Mouse (Mus musculus): ENCODE measurements around the gene Slc7a6.

Slc7a6 gene

DNA sequence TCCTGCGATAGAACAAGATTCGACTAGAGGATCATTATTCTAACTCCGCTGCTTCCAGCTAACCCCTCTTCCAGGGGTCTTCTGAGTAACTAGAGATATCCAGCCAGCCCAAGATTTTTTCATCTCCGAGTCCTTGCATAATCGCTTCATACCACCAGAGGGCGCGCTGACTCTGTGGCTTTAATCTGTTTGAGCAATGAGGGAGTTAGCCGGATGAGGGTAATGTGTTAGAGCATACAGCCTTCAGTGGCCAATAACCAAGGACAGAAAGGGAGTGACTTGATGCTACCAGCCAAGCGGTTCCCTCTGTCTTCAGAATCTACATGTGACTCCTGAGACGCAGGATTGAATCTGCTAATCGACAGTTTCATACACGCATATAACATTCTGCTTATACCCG, 27.9 kb upstream of the Slc7a6 start:
- DNase-seq (ENCODE audit: low spot score in 2 of 2) = peak; percentile 82 to 84

DNA sequence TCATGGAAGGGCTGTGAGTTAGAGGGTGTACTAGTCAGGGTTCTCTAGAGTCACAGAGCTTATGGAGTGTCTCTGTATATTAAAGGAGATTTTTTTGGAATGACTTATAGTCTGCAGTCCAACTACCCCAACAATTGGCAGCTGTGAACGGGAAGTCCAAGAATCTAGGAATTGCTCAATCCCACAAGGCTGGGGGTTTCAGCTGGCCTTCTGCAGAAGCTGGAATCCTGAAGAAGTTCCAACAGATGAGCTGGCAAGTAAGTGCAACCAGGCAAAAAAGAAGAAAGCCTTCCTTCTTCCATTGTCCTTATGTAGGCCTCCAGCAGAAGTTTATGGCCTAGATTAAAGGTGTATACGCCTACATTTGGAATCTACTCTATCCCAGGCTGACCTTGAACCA, 23.3 kb upstream of the Slc7a6 start:
- DNase-seq (ENCODE audit: low spot score in 2 of 2) = no peak

DNA sequence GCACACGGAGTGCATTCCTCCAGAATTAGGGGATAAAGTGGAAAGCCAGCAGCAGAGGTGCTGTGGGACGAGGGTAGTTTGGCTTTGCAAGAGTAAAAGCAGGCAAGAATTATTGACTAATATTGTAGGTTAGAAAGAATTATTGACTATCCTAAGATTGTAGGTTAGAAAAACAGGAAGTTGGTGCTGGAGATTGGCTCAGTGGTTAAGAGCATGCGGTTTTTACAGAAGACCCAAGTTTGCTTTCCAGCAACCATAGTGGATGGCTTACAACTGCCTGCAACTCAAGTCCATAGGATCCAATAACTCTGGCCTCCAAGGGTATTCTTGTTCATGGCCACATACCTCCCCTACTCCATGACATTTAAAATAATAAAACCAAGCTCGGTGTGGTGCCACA, 22.6 kb upstream of the Slc7a6 start:
- no peak for DNase-seq (ENCODE audit: low spot score in 2 of 2)

DNA sequence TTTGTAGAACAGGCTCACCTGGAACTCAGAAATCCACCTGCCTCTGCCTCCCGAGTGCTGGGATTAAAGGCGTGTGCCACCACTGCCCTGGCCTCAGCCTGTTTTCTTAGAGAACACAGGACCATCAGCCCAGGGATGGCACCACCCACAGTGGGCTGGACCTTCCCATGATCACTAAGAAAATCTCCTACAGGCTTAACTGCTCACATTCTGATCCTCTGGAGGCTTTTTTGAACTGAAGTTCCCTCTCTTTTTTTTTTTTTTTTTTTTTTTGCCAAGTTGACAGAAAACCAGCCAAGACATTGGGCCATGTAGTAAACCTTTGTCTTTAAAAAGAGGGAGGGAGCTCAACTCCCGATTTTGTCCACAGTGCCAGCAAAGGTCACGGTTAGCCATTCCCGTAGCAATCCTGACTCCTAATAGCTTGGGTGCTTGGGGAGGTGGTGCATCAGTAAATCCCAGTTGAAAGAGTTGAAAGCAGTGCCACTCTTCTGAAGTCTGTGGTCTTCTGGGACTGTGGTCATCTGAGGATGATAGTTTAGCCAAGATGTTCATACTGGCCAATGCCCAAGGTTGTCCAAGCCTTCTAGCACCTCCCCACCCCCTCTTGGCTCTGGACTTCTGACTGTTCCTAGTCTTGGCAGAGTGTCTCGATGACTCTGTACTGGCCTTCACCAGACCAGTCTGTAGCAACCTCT, 20.6 kb upstream of the Slc7a6 start:
- DNase-seq (ENCODE audit: low spot score in 2 of 2) = no peak

DNA sequence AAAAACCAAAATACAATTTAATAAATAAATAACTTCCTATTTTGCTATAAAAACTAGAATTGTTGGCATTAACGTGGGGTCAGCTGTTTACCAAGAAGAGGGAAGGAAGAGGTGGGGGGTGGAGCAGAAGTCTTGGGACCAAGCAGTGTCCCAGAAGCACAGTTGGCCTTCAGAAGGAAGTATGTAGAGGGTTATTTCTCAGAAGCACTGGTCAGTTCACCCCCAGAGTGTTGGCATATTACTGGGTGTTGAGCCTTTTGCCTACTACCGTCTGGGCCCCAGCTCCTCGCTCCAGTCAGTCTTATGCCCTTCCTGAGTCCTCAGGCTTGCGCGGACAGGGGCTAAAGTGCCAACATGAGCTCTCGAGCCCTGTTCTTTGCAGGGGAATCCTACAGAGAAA, 19.6 kb upstream of the Slc7a6 start:
- DNase-seq (ENCODE audit: low spot score in 2 of 2) = no peak

DNA sequence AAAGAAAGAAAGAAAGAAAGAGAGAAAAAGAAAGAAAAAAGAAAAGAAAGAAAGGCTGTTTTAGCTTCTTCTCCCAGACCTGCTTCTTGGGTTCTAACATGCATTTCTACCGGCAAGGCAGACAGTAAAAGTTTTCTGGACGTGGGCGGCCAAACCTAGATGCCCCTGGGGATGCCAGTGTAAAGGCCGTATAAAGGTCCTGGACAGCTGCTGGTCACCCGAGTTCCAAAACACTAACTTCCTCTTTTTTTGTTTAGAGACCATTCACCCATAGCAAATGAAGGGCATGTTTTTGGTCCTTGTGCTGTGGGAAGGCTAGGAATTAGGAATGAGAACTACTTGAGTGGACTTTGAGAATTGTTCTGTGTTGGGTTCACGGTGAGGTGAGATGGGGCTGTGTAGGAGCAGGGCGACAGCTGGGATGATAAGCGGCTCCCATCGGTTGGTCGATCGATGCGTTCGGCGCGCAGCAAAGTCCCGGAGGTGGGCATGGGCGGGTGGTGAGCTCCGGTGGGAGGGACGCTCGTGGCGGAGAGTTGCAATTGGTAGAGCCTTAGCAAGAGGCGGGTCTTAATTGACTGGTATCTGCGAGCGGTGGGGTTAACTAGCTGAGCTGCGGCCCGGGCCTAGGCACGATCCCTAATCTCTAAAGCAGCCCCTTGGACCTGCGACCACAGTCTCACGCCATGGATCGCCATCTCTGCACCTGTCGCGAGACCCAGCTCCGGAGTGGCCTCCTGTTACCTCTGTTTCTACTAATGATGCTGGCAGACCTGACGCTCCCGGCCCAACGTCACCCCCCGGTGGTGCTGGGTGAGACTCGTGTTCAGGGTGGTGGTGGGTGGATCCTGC, 18.6 kb upstream of the Slc7a6 start, which contains the start of gene Pla2g15:
Gene Pla2g15 (plus strand): TSS at position 599 of the 852 bp plus-strand sequence.
- DNase-seq (ENCODE audit: low spot score in 2 of 2) = peak; percentile 84 to 91

DNA sequence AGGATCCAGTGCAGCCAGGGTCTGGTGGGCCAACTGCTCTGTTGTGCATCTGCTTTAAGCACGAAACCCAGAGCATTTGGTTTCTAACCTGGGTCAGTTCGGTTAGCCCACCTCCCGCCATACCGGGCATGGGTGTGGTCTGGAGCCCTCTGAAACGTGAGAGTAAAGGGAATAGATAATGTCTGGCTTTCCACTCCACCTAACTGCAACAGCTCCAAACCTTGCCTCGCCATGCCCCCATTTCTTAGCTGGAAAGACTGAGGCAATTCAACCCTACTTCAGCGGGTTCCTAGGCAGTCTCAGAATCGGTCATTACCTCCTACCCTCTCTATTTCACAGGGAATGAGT, 18.0 kb upstream of the Slc7a6 start:
- no peak for DNase-seq (ENCODE audit: low spot score in 2 of 2)

DNA sequence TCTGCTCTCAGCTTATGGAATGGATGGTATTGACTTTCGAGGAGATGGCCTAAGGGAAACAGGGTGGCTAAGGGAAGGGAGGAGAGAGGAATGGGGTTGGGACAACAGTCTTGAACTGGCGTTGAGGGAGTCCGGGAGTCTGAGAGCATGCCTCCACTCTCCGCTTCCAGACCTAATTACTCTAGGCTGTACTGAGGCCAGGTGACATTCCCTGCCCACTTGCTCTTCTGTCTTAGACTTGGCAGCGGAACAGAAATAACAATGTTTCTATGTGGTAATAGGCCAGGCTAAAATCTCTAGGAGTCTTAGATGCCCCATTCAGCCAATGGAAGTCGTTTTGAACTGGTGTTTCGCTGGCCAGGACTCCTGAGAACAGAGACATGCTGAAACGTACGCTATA, 17.6 kb upstream of the Slc7a6 start:
- no peak for DNase-seq (ENCODE audit: low spot score in 2 of 2)

DNA sequence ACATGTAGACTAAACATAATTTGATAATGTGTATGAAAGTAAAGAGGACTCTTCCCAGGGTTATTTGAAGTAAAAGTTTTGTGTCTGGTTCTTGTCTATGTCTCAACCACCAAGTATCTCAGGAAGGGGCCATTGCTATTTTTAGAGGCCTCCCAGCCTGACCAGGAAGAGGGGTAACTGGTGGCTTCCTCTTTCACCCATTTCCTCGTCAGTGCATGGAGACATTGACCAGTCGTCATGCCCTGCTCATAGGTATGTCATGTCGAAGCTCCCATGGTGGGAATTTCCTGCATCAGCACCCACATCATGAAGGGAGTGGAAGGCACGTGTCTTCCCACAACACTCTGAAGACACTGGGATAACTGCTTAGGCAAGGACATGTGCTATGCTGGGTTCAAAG, 15.8 kb upstream of the Slc7a6 start:
- no peak for DNase-seq (ENCODE audit: low spot score in 2 of 2)

DNA sequence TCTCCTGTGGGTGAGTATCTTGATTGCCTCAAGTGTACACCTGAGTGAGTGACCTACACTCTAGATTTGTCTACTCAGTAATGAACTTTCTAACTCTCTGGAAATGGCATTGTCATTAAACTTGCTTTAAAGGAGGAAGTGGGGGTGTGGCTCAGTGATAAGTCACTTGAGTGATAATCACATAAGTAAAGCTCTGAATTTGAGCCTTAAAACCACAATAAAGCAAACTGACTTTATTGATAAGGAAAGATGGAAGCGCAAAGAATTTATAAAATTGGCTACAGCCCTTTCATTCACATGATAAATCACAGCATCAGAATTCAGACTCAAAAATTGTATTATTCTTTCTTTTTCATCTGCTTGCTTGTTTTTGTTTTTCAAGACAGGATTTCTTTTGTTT, 11.2 kb upstream of the Slc7a6 start:
- DNase-seq (ENCODE audit: low spot score in 2 of 2) = no peak

DNA sequence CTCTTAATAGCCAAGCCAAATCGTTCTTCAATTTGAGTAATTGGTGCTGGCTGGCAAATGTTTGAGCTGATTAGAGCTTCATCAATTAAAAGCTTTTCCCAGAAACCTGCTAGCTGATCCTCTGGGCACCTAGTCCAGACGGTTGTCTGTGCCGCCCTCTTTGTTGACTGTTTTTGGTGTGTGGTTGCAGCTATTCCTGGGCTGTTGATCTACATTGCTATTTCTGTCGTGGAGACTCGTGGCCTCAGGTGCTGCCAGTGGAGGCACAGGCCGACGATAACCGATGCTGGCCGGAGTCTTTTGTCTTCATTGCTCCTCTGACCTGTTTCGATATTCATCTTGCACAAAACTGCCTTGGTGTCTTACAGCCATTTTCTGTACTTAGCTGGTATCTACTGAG, 10.3 kb upstream of the Slc7a6 start:
- DNase-seq (ENCODE audit: low spot score in 2 of 2) = no peak

DNA sequence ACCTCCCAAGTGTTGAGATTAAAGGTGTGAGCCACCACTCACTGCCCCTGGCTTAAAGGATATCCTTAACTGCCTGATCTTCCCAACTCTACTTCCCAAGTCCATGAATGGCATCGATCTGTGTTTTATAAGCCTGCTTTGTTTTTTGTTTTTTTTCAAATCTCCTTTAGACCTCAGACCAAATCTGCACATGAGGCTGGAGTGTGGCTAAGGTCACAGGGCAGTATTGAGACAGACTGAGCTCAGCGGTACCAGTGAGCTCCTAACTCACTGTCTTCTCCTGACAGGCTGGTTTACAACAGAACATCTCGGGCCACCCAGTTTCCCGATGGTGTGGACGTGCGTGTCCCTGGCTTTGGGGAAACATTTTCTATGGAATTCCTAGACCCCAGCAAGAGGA, 8.8 kb upstream of the Slc7a6 start:
- DNase-seq (ENCODE audit: low spot score in 2 of 2) = no peak

DNA sequence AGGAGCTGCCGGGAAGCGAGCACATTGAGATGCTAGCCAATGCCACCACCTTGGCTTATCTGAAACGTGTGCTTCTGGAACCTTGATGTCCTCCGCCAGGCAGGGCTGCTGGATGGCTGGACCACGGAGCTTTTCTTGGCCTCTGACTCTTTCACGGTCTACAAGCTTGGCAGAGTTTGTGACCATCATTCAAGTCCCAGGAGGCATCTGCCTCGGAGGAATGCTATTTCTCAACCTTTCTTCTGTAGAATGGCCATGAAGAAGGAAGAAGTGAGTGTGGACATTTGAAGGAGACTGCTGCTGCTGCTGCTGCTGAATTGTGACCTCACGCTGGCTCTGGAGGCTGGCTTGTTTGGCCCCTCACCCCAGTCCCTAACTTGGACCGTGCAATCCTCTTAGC, 5.4 kb upstream of the Slc7a6 start:
- DNase-seq (ENCODE audit: low spot score in 2 of 2) = no peak

DNA sequence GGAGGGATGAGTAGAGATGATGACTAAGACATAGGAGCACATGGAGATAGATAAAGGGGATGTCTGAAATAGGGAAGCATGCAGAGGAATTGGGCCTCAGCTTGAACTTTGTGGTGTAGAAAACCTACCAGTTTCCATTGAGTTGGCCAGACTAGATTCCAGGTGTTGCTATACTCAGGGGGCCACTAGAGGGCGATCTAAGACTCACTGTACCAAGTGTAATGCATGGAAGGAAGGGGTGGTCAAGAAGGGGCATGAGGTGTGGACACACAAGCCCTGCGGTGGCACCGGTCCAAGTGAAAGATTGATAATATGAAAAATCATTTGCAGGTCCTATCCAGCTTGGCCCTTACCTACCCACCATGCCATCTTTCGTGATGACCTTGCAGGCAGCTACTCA, 3.2 kb upstream of the Slc7a6 start:
- peak; percentile 67 to 71 for DNase-seq (ENCODE audit: low spot score in 2 of 2)

DNA sequence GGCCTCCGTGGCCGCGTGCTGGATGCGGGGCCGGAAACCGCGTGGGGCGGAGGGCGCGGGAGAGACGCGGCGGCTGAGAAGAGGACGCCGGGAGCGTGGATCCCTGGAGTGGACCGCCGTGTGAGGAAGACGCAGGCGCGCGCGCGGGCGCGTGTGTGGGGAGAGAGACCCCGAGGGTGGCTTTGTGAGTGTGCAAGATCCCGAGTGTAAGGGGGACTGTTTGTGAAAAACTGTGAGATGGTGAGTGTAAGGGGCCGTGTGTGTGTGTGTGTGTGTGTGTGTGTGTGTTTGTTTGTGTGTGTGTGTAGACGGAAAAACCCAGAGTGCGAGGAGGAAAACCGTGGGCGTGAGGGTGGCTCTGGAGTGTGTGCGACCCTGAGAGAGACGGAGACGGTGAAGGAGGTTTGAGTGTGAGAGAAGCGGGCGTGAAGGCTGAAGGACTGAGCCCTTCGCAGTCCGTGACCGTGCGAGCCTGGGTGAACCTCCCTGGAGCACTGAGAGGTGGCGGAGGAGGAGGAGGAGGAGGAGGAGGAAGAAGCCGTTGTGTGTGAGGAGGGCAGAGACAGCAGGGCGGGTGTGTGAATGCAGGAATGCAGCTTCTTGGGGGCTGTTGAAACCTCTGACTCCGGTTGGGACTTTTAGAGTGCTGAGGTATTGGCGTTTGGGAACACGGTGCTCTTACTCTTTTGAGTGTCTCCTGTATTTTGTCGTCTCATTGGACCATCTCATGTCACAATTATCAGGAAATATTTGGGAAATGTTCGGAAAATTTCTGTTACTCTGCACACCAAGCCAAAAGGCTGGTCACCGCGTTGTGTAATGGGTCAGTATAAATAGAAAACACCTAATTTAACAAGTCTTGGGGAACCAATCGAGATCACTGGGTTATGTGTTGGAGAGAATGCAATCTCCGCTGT, 618 bp downstream of the Slc7a6 start:
- peak in 1 of 2 experiments; percentile 22 for DNase-seq (ENCODE audit: low spot score in 2 of 2)

DNA sequence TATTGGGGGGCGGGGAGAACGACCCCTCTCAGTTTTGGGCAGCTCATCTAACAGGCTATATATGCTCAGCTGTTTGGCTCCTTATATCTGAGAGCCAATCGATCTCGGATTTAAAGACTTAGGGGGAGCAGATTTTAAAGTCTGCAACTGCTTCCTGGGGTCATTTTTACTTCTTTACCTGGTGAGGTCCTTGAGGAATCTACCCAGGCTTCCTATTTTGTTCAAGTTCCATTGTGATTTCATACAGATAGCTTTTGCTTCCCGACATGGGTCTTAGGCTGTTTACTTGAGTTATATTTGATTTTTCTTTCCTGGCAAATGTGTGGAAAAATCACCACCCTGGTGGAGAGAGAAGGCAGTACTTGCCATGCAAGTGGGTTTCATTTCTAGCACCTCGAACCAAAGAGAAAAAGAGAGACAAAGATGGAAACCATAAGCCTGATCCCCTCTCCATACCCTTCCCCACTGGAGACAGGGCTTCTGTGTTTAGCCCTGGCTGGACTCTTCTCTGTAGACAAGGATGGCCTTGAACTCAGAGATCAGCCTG, 1.4 kb downstream of the Slc7a6 start:
- DNase-seq (ENCODE audit: low spot score in 2 of 2) = no peak

DNA sequence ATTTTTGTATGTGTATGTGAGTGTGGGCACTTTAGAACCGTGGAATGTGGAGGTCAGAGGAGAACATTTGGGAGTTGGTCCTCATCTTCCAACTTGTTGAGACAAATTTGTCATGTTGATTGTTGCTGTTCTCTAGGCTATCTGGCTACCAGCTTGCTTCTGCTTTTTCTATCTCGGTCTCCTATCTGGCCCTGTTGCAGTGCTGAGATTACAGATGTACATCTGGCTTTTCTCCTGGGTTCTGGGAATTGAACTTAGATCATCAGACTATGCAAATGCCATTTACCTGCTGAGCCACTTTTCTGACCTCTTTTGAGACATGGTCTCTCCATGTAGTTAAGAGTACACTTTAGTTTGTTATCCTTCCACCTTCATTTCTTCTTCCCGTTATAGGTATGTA, 4.9 kb downstream of the Slc7a6 start:
- DNase-seq (ENCODE audit: low spot score in 2 of 2) = no peak

DNA sequence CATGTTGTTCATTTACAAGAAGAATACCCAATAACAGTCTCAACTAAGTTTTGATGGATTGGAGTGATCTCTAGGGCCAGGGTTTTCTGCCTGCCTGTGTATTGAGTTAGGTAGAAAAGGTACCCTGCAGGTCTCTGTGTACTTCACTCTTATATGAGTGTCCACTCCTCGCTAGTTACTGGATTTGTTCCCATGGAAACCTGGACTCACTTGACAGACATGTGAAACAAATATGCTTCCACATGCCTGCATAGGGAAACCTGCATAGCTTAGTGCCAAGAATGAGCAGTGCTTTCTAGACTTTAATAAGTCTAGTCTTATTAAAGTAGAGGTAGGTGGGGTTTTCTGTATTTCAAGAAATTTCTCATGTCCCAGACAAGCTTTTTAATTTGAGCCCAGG, 8.2 kb downstream of the Slc7a6 start:
- no peak for DNase-seq (ENCODE audit: low spot score in 2 of 2)

DNA sequence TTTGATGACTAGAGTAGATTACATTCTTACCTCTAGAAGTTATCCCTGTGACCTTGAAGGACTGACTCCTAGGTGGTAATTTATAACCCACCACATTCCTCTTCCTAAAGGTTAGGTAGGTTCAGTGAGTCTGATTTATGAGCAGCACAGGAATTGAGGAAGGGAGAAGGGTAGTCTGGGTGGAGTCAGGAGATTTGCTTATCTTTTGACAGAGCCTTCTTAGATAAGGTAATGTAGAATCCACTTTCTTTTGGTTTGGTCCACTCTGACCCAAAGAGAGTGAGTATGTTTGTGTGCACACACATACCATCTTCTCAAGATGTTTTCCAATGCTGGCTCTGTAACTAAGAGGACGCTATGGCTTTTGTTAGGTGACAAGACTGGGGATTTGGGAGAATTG, 8.9 kb downstream of the Slc7a6 start:
- no peak for DNase-seq (ENCODE audit: low spot score in 2 of 2)

DNA sequence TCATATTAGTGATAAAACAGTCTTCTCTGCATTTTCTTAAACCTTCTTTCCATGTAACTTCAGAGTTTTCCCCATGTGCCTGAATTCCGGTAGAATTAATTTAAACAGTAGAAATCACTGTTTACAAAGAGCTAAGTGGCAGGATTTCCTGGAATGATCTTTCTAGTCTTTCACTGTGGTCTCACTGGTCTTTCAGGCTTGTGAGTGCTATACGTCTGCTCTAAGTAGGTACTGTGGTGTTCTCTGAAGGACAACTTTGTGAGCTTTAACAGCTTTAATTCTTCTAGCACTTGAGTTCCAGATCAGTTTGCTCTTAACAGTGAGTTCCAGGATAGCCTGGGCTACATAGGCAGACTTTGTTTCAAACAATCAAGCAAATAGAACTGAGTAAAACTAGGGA, 9.8 kb downstream of the Slc7a6 start:
- DNase-seq (ENCODE audit: low spot score in 2 of 2) = no peak

DNA sequence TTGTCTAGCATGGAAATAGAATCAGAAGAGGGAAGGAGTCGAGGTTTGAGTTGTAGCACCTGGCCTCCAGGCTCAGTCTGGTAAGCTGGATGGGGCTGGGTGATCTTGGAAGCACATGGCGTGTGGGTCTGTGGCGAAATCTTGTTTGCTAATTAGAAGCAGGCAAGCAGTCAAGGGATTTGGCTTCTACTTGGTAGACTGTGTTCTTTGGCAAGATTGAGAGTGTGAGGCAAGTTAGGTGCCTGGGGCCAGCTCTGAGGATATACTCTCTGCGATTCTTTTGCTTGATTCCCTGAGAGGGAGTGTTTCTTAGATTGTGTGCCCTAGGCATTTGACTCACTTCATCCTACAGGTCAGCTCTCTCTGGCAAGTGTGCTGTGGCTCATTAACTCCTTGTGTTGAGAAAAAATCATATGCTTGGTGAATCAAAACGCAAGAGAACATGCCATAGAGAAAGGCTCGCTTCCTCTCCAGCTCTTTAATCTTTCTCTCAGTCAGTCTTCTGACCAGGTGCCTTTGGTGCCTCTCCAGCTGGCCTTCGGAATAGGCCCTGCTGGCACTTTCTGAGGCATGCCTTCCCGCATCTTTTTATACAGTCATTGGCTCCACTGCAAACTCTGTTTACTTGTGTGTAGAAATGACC, 17.1 kb downstream of the Slc7a6 start:
- no peak for DNase-seq (ENCODE audit: low spot score in 2 of 2)

DNA sequence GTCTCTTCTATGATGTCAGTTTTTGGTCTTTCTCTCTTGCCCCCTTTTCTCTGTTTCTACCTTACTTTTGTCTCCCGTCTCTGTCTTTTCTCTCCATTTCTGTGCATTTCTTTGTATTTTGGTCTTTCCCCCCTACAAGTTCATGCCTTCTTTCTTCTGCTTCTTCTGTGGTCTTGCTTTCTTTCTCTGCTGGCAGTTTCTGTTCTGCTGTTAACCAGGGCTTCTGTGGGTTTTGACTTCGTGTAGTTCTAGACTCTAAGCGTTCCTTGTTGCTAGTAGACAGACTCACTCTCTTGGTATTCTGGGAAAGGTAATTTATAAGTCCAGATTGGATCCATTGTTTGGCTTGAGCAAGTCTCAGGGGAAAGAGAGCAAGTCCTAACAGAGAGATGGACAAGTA, 17.7 kb downstream of the Slc7a6 start:
- no peak for DNase-seq (ENCODE audit: low spot score in 2 of 2)
